In the genomic region with DNA sequence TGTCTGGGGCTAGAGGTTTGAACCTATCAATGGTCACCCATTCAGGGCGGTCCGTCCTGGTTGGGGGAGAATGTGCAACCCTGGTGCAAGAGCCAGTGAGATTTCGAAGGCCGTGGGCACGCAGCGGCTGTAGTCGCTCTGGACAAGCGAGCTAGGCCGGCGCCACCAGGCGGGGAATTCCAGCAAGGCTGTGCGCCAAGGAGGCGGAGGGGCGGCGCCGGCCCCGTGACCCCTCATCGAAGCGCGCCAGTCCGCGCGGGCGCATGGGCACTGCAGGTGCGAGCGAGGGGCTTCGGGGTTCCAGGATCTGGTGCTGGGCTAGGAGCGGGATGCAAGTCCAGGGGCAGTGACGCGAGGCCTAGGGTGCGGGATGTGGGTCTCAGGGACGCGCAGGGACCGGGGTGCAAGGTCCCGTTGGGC, we compare ENCODE assay signal across 8 mouse cellular contexts. TPM values are rescaled to one million over a fixed set of nuclear protein-coding genes. Genes with fewer than 3 reads are reported as not detected.
DNase-seq lines count a peak whose midpoint lies in the region; ATAC-seq and TF ChIP-seq lines count a peak whose summit lies in the region.

No protein-coding gene starts in this region.

- no peak for TF ChIP-seq POLR2A in cerebellum, adult 2 months (IDR thresholded peaks at IDR 0.05; ENCODE audit: borderline replicate concordance, insufficient read depth, low read length)

- no peaks in the 10 kb centered on the region for H3K36me3 ChIP-seq in hindbrain, embryonic 13.5 days

- H3K4me1 ChIP-seq in cerebellum, adult 2 months (ENCODE audit: control insufficient read depth, insufficient read depth, low read length) = peaks cover 3% of the 10 kb centered on the region; the same call in 1 of the 2 replicates
- peaks cover 26% of the 10 kb centered on the region for H3K4me1 ChIP-seq in hindbrain, embryonic 13.5 days (replicated peaks)

- peak overlapping the region; percentile 69 for H3K9ac ChIP-seq in hindbrain, embryonic 13.5 days

- H3K4me2 ChIP-seq in hindbrain, embryonic 13.5 days = peak overlapping the region; percentile 97

- no peaks in the 10 kb centered on the region for H3K9me3 ChIP-seq in hindbrain, embryonic 13.5 days

- H3K4me3 ChIP-seq in cerebellum, adult 2 months (replicated peaks; ENCODE audit: insufficient read depth, low read depth, low read length) = peak overlapping the region; percentile 58
- H3K4me3 ChIP-seq in hindbrain, embryonic 13.5 days = peak overlapping the region; percentile 53
- H3K4me3 ChIP-seq in left cerebral cortex, adult 2 months = peak overlapping the region; percentile 76

- TF ChIP-seq CTCF in cerebellum, adult 2 months (IDR thresholded peaks at IDR 0.05; ENCODE audit: borderline replicate concordance, insufficient read depth, low read depth, low read length) = no peak
- peak; percentile 38 for TF ChIP-seq CTCF in left cerebral cortex, adult 2 months (IDR thresholded peaks at IDR 0.05)

- 0 out of 2 replicates have a peak overlapping the region, but pooled peaks have one; percentile 11 for H3K27ac ChIP-seq in cerebellum, adult 2 months (ENCODE audit: insufficient read depth, low read length)
- H3K27ac ChIP-seq in hindbrain, embryonic 13.5 days = no peak overlapping the region
- H3K27ac ChIP-seq in left cerebral cortex, adult 2 months = peak overlapping the region; percentile 88

- peak; percentile 32; the same call in 1 of the 2 replicates for ATAC-seq in hindbrain, embryonic 13.5 days (ENCODE audit: low FRiP score)

- WGBS in cerebellum, adult 2 months = under 1% methylated on average over 35 of the region's 35 CpGs
- WGBS in hindbrain, embryonic 13.5 days = 1% methylated on average over 35 of the region's 35 CpGs

- intact Hi-C loops in left cerebral cortex, adult 2 months (cut with DNase I) = no loop called here

- DNase-seq in Muller cell, postnatal 12 days (ENCODE audit: inconsistent ontology term) = peak; percentile 94
- DNase-seq in cerebellum, adult 2 months = peak; percentile 60 to 65
- DNase-seq in forelimb bud, embryonic 11.5 days (ENCODE audit: low read depth, low spot score) = peak; percentile 70
- peak; percentile 48 to 55 for DNase-seq in left cerebral cortex, adult 2 months (ENCODE audit: extremely low spot score in 1 of 2, low spot score in 2 of 2)
- peak; percentile 85 to 91 for DNase-seq in lung, postnatal 4 days
- peak; percentile 56 for DNase-seq in right cerebral cortex, adult 18-20 months
- DNase-seq in urinary bladder, postnatal 14 days (ENCODE audit: low spot score) = peak; percentile 84

- H3K27me3 ChIP-seq in cerebellum, adult 2 months (ENCODE audit: control insufficient read depth, insufficient read depth, low read length) = no peaks in the 10 kb centered on the region
- peaks cover 73% of the 10 kb centered on the region for H3K27me3 ChIP-seq in hindbrain, embryonic 13.5 days

RNA-seq across cellular contexts. Expression of a gene that starts 3.0 kb away (rescaled TPM):
- 7.3 and 7.5 TPM in 2 replicates for polyA plus RNA-seq in cerebellum, adult 2 months (2012; rRNA removed)
- 0.70 and 0.94 TPM in 2 replicates for polyA plus RNA-seq in hindbrain, embryonic 13.5 days (2015; fragmentation: Nextera tagmentation; extraction: Ambion mirVana)
- total RNA-seq in left cerebral cortex, adult 2 months (2021) = 1 to 10 TPM; 3.4 to 3.9 TPM

RNA-seq across cellular contexts. Expression of a gene that starts 34.5 kb away (rescaled TPM):
- polyA plus RNA-seq in cerebellum, adult 2 months (2012; rRNA removed) = 12.9 and 15.6 TPM in 2 replicates
- 4.8 and 5.3 TPM in 2 replicates for polyA plus RNA-seq in hindbrain, embryonic 13.5 days (2015; fragmentation: Nextera tagmentation; extraction: Ambion mirVana)
- total RNA-seq in left cerebral cortex, adult 2 months (2021) = 1 to 10 TPM; 3.9 TPM

RNA-seq across cellular contexts. Expression of a gene that starts 34.5 kb away (rescaled TPM):
- 8.8 and 9.4 TPM in 2 replicates for polyA plus RNA-seq in cerebellum, adult 2 months (2012; rRNA removed)
- 4.7 and 5.5 TPM in 2 replicates for polyA plus RNA-seq in hindbrain, embryonic 13.5 days (2015; fragmentation: Nextera tagmentation; extraction: Ambion mirVana)
- total RNA-seq in left cerebral cortex, adult 2 months (2021) = 1 to 10 TPM; 4.6 to 5.0 TPM
